Mouse (Mus musculus) intestine, embryonic 15.5 days (tissue): ENCODE data around the gene Gm16181. TPM values are rescaled to one million over a fixed set of nuclear protein-coding genes. Genes with fewer than 3 reads are reported as not detected.

ENCODE experiments used
- ATAC-seq: fragments of 200-750 bp; cut with Nextera tagmentation; 2 replicates; pipeline ENCODE4 v1.8.0; 2017; ENCODE audit warnings: moderate TSS enrichment, moderate library complexity
- H3K27ac ChIP-seq: fragments of 300-500 bp; sonication (generic); 2 replicates; pipeline ENCODE4 v1.5.1; 2015; ENCODE audit warnings: mild to moderate bottlenecking, inconsistent platforms
- H3K27me3 ChIP-seq: fragments of 300-500 bp; sonication (generic); replicated peaks from 2 replicates; pipeline ENCODE4 v1.6.1; 2015; ENCODE audit warnings: inconsistent platforms
- H3K36me3 ChIP-seq: fragments of 300-500 bp; sonication (generic); 2 replicates; pipeline ENCODE4 v1.6.1; 2015; ENCODE audit warnings: inconsistent platforms
- H3K4me1 ChIP-seq: fragments of 300-500 bp; sonication (generic); replicated peaks from 2 replicates; pipeline ENCODE4 v1.6.1; 2015; ENCODE audit warnings: inconsistent platforms
- H3K4me2 ChIP-seq: fragments of 300-500 bp; sonication (generic); replicated peaks from 2 replicates; pipeline ENCODE4 v1.6.1; 2015; ENCODE audit warnings: mild to moderate bottlenecking, inconsistent platforms
- H3K4me3 ChIP-seq: fragments of 300-500 bp; sonication (generic); replicated peaks from 2 replicates; pipeline ENCODE4 v1.5.1; 2015; ENCODE audit warnings: inconsistent platforms
- H3K9ac ChIP-seq: fragments of 300-500 bp; sonication (generic); 2 replicates; pipeline ENCODE4 v1.6.1; 2015; ENCODE audit warnings: inconsistent platforms
- H3K9me3 ChIP-seq: fragments of 300-500 bp; sonication (generic); 2 replicates; pipeline ENCODE4 v1.6.1; 2016; ENCODE audit warnings: inconsistent platforms
- WGBS: fragments of 180-500 bp; shearing (Covaris S2); methylation state at CpG from one replicate; pipeline ENCODE4 v1.1.7; 2015; 5-methylcytosine and 5-hydroxymethylcytosine counted together
- polyA plus RNA-seq: library from polyadenylated mRNA; unstranded; fragments of >200 nt; fragmentation: Nextera tagmentation; extraction: Ambion mirVana; gene quantifications from 2 replicates; pipeline ENCODE4 v1.2.1, GENCODE M21; 2015

Gm16181 gene
- polyA plus RNA-seq, 1 experiment from 2014 or later = 0.59 TPM

DNA sequence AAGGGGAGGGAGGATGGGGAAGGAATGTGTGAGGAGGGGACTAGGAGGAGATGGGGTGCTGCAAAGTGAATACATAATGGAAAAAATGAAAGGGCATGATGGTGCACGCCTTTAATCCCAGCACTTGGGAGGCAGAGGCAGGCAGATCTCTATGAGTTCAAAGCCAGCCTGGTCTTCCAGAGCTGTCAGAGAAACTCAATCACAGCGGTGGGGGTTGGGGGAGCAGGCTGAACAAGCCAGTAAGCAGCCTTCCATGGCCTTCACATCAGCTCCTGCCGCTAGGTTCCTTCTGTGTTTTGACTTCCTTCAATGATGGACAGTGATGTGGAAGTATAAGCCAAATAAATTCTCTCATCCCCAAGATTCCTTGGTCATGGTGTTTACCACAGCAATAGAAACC is 34.7 kb downstream of the Gm16181 start:
- Histone ChIP-seq H3K27ac (no peak overlapping the region), H3K4me3 (no peak overlapping the region), H3K4me1 (no peaks in the 10 kb centered on the region), H3K9me3 (no peaks in the 10 kb centered on the region), H3K36me3 (peaks cover 38% of the 10 kb centered on the region), H3K4me2 (no peak overlapping the region), H3K27me3 (no peaks in the 10 kb centered on the region), H3K9ac (no peak overlapping the region)
- ATAC-seq = no peak
- 62% methylated on average over 3 of the region's 3 CpGs for WGBS

GRCm38 (mm10) chr17:35255704-35256103 is 35.1 kb downstream of the Gm16181 start:
- 53% methylated on average over 4 of the region's 4 CpGs for WGBS
- H3K9ac ChIP-seq = no peak overlapping the region
- no peaks in the 10 kb centered on the region for H3K27me3 ChIP-seq
- no peak overlapping the region for H3K27ac ChIP-seq
- ATAC-seq = no peak
- H3K36me3 ChIP-seq = peaks cover 34% of the 10 kb centered on the region
- no peaks in the 10 kb centered on the region for H3K9me3 ChIP-seq
- H3K4me2 ChIP-seq = no peak overlapping the region
- no peak overlapping the region for H3K4me3 ChIP-seq
- H3K4me1 ChIP-seq = no peaks in the 10 kb centered on the region

- Histone ChIP-seq H3K4me2 (no peak overlapping the region), H3K9me3 (no peaks in the 10 kb centered on the region), H3K27me3 (0 out of 2 replicates have a peak, but pooled peaks cover 5% of the 10 kb centered on the region), H3K4me1 (peaks cover under 1% of the 10 kb centered on the region; the same call in 1 of the 2 replicates), H3K36me3 (peaks cover 20% of the 10 kb centered on the region), H3K4me3 (no peak overlapping the region), H3K27ac (no peak overlapping the region), H3K9ac (no peak overlapping the region)
- no peak for ATAC-seq
- 68% methylated on average over 1 of the region's 1 CpGs for WGBS
Observed at GRCm38 (mm10) chr17:35257378-35257777, 36.7 kb downstream of the Gm16181 start.

- peaks cover 4% of the 10 kb centered on the region; the same call in 1 of the 2 replicates for H3K4me1 ChIP-seq
- H3K27ac ChIP-seq = no peak overlapping the region
- peak overlapping the region; percentile 31 for H3K4me3 ChIP-seq
- peak overlapping the region; percentile 64 for H3K4me2 ChIP-seq
- H3K9me3 ChIP-seq = no peaks in the 10 kb centered on the region
- peak overlapping the region; percentile 34; the same call in 1 of the 2 replicates for H3K9ac ChIP-seq
- H3K36me3 ChIP-seq = peaks cover 14% of the 10 kb centered on the region
- H3K27me3 ChIP-seq = peaks cover 6% of the 10 kb centered on the region; the same call in 1 of the 2 replicates
- 0 out of 2 replicates have a peak, but pooled peaks have one; percentile 16 for ATAC-seq
- WGBS = 13% methylated on average over 17 of the region's 17 CpGs
Observed at GRCm38 (mm10) chr17:35257824-35258491, 37.3 kb downstream of the Gm16181 start.

- ATAC-seq = no peak
- peaks cover 9% of the 10 kb centered on the region for H3K27me3 ChIP-seq
- H3K4me2 ChIP-seq = peak overlapping the region; percentile 64; the same call in 1 of the 2 replicates
- no peak overlapping the region for H3K4me3 ChIP-seq
- H3K36me3 ChIP-seq = peaks cover 8% of the 10 kb centered on the region; the same call in 1 of the 2 replicates
- no peaks in the 10 kb centered on the region for H3K9me3 ChIP-seq
- H3K4me1 ChIP-seq = peaks cover 4% of the 10 kb centered on the region; the same call in 1 of the 2 replicates
- no peak overlapping the region for H3K9ac ChIP-seq
- no peak overlapping the region for H3K27ac ChIP-seq
- 55% methylated on average over 14 of the region's 14 CpGs for WGBS
Observed at GRCm38 (mm10) chr17:35258492-35259478, 38.2 kb downstream of the Gm16181 start.

GRCm38 (mm10) chr17:35259621-35260020 is 39.0 kb downstream of the Gm16181 start:
- WGBS = 69% methylated on average over 4 of the region's 4 CpGs
- Histone ChIP-seq H3K4me2 (no peak overlapping the region), H3K4me1 (peaks cover 4% of the 10 kb centered on the region; the same call in 1 of the 2 replicates), H3K27me3 (peaks cover 9% of the 10 kb centered on the region), H3K36me3 (no peaks in the 10 kb centered on the region), H3K4me3 (no peak overlapping the region), H3K9ac (no peak overlapping the region), H3K27ac (no peak overlapping the region), H3K9me3 (no peaks in the 10 kb centered on the region)
- ATAC-seq = no peak

DNA sequence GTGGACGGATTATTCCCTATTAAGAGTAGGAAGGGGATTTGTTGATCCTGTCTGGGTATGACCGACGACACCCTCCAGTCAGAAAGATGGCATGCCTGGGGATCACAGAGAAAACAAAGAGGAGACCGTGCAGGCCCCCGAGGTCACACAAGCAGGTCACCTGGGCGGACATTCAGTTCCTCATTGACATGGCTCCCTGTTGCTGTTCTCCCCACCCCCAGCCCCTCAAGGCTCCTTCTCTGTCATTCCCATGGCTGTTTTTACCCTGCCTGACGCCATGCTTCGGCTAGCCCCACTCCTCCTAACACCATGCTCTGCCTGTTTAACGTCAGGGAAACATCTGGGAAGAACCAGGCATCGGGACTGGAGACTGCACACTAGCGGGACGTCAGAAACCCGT is 41.0 kb downstream of the Gm16181 start:
- no peaks in the 10 kb centered on the region for H3K36me3 ChIP-seq
- peaks cover 9% of the 10 kb centered on the region for H3K27me3 ChIP-seq
- H3K9me3 ChIP-seq = no peaks in the 10 kb centered on the region
- H3K27ac ChIP-seq = no peak overlapping the region
- H3K4me3 ChIP-seq = no peak overlapping the region
- 68% methylated on average over 13 of the region's 13 CpGs for WGBS
- no peak for ATAC-seq
- H3K9ac ChIP-seq = no peak overlapping the region
- peaks cover 4% of the 10 kb centered on the region; the same call in 1 of the 2 replicates for H3K4me1 ChIP-seq
- H3K4me2 ChIP-seq = no peak overlapping the region

GRCm38 (mm10) chr17:35262664-35263522 is 42.3 kb downstream of the Gm16181 start, which contains the start of gene H2-D1:
Gene H2-D1 (plus strand): TSS chr17:35262730.
- H3K4me1 ChIP-seq = peaks cover 4% of the 10 kb centered on the region; the same call in 1 of the 2 replicates
- 2% methylated on average over 72 of the region's 73 CpGs for WGBS
- peak within 1 kb of the TSS; percentile 69 for H3K9ac ChIP-seq
- 0 out of 2 replicates have a peak within 1 kb of the TSS, but pooled peaks have one; percentile 17 for H3K27ac ChIP-seq
- peak; percentile 94 for ATAC-seq
- peaks cover 9% of the 10 kb centered on the region for H3K27me3 ChIP-seq
- H3K36me3 ChIP-seq = no peaks in the 10 kb centered on the region
- H3K9me3 ChIP-seq = no peaks in the 10 kb centered on the region
- peak within 1 kb of the TSS; percentile 99 for H3K4me2 ChIP-seq
- peak within 1 kb of the TSS; percentile 74 for H3K4me3 ChIP-seq

DNA sequence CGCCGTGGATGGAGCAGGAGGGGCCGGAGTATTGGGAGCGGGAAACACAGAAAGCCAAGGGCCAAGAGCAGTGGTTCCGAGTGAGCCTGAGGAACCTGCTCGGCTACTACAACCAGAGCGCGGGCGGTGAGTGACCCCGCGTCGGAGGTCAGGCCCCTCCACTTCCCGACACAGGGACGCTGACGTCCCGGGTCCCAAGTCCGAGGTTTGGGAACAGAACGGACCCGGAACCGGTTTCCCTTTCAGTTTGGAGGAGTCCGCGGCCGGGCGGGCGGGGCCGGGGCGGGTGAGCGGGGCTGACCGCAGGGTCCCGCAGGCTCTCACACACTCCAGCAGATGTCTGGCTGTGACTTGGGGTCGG is 42.9 kb downstream of the Gm16181 start:
- peaks cover 9% of the 10 kb centered on the region for H3K27me3 ChIP-seq
- H3K27ac ChIP-seq = no peak overlapping the region
- H3K9ac ChIP-seq = peak overlapping the region; percentile 69
- peaks cover 4% of the 10 kb centered on the region; the same call in 1 of the 2 replicates for H3K4me1 ChIP-seq
- peak overlapping the region; percentile 74 for H3K4me3 ChIP-seq
- ATAC-seq = peak; percentile 50
- H3K9me3 ChIP-seq = no peaks in the 10 kb centered on the region
- WGBS = 1% methylated on average over 31 of the region's 31 CpGs
- no peaks in the 10 kb centered on the region for H3K36me3 ChIP-seq
- H3K4me2 ChIP-seq = peak overlapping the region; percentile 99

DNA sequence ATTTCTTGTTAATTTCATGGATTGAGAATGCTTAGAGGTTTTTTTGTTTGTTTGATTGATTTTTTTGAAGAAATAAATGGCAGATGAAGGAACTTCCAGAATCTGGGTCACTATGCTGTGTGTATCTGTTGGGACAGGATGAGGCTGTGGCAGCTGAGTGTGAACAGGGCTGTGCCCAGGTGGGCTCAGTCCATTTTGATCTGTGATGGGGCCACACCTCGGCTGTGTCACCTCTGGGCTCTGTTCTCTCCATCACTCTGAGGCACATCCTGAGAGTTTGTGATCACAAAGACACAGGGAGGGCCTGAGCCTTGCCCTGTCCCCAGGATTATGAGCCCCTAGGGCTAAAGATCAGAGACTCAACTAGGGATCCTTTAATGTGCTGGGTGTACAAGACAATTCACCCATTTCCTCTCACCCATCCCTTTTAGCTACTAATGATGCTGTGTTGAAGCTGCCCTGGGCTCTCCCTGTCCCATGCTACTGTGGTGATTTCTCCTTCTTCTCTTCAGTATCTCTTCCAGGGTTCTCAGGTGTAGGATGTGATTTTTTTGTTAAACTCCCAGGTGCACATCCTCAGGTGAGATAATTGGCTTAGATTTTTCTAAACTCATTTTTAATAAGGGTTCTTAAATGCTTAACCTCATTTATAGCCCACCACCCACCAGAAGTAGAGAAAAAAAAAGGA is 46.9 kb downstream of the Gm16181 start:
- no peak overlapping the region for H3K4me2 ChIP-seq
- no peak overlapping the region for H3K27ac ChIP-seq
- H3K36me3 ChIP-seq = no peaks in the 10 kb centered on the region
- H3K9me3 ChIP-seq = no peaks in the 10 kb centered on the region
- peaks cover 2% of the 10 kb centered on the region; the same call in 1 of the 2 replicates for H3K4me1 ChIP-seq
- ATAC-seq = no peak
- H3K9ac ChIP-seq = no peak overlapping the region
- H3K27me3 ChIP-seq = peaks cover 3% of the 10 kb centered on the region
- no peak overlapping the region for H3K4me3 ChIP-seq
- WGBS = 77% methylated on average over 1 of the region's 1 CpGs
